Mouse (Mus musculus): ENCODE measurements around the gene Clybl.

Gene Clybl

DNA sequence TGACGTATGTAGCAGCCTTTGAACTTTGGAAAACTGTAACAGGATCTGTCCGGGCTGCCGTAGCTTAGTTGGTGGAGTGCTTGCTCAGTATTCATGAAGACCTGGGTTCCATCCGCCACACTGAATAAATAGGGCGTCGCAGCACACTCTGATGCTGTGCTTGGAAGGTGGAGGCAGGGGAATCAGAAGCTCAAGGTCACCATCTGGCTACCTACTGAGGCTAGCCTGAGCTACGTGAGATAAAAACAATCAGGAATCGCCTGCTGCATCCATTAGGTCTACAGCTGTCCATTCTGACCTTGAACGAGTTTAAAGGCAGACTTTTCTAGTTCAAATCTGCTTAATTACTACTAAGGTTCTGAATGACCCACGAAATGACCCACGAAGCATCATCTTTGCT is 118.8 kb downstream of the Clybl start:
- DNase-seq (ENCODE audit: low spot score) = no peak

DNA sequence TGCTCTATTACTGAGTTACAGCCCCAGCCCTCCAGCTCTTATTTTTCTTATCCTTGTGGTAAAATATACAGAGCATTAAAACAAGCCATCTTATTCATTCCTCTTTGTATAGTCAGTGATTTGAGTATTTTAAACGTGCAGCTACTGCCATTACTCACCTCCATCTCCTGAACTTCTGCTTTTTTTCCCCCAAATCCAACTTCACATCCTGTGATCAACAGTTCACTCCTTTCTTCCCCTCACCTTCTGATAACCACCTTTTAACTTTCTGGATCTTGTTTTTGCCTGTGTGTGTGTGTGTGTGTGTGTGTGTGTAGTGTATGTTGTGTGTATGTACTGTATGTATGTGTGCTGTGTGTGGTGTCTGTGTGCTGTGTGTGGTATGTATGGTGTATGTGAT is 122.3 kb downstream of the Clybl start:
- DNase-seq (ENCODE audit: low spot score) = no peak

DNA sequence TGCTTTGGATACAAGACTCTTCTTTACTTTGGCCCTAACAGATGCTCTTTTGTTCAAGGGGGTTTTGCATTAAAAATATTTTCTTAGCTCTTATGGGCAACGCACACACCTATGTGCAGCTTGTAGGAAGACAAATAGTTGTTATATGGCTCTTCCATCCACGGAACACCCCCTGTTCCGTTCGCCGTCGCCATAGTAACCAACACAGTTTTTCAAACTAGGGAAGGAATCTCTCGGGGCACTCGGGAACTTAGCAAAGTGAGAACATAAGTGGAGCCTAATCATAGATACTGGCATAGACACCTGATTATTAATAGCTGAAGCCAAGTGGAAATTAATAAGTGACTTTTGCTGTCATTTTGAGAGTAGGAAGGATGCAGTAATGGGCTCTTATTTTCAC is 123.6 kb downstream of the Clybl start:
- no peak for DNase-seq (ENCODE audit: low spot score)

DNA sequence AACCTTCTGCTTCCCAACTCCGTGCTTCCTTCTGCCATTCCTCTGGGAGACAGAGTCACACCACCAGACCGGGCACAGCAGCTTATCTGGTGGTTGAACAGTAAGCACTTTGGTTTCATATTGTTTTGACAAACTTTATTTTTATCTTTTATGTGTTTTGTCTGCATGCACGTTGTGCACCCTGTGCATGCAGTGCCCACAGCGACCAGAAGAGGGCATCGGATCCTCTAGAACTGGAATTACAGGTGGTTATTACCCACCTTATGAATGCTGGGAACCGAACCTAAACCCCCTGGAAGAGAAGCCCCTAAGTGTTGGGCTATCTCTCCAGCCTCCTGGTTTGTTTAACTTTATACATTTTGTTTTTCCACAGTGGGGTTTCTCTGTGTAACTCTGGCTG is 130.9 kb downstream of the Clybl start:
- no peak for DNase-seq (ENCODE audit: low spot score)

DNA sequence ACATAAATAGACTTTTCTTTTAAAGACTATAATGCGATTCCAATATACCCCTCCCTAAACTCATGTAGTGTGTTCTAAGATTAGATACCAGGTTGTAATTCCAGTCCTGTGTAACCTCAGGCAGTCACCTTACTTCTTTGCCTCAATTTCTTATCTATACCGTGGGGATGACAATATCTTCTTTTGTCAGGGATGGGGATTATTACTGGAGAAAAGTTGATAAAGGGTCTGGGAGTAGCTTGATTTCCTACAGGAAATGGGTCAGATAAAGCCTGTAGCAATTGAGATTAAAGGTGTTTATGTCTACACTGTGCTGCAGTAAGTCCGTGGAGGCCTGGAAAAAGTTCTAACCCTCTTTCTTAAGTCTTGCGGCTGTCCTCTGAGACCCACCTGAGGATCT is 131.8 kb downstream of the Clybl start:
- DNase-seq (ENCODE audit: low spot score) = no peak

DNA sequence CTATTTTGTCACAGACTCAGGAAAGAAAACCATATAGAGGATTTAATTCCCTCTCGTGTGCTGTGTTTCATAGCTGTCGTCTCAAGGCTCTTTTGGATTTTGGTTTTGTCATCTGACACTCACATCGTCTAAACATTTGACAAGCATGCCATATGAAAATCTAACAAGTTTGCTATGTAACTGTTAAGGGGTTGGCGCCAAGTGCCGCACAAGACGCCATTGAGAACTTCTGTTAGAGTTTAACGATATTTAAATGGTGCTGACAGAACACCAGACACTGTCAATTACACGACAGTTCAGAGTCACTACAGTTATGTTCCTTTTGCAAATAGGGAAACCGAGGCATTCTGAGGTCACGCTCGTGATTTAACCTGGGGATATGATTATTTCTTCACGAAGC is 134.2 kb downstream of the Clybl start:
- DNase-seq (ENCODE audit: low spot score) = no peak

DNA sequence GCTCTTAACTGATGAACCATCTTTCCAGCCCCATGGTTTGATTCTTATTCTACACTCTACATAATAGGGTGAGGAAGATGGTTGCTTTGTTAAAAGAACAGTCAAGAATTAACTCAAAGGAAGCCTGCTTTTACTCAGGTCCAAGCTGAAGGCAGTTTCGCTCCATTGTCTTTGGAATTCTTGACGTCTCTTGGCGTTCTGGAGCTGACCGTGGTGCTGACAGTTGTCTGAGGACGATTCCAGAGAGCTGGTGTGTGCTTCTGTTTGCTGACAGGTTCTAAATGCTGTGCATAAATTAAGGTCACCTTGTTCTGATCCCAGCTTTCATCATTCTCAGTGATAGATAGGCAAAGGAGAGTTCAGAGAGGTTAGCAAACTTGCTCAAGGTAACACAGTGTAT is 140.6 kb downstream of the Clybl start:
- DNase-seq (ENCODE audit: low spot score) = no peak

DNA sequence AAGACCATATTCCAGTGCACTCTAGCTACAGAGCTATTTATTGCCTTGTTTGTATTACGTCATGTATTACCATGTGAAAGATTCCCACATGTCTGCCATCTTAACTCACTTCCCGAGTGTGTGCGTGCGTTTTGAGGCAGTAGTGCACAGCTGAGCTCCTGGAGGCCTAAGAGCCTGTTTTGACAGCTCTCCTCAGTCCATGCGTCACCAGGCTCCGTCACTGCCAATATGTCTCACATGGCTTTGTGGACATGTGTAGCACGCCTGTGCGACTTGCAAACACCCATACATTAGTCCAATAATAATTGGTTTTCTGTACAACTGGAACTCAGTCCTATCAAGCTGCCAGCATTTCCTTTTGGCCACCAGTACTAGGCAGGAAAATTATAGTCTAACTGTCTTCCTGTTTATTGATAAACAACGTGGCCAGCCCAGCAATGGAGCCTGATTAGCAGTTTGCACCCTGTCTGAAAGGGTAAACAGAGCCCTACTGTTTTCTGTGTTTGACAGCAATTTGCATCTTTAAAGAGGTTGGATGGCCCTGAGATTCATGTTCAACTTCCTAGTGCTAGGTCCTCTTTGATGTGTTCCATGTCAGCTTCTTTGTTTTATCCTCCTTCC is 142.4 kb downstream of the Clybl start:
- DNase-seq (ENCODE audit: low spot score) = no peak

DNA sequence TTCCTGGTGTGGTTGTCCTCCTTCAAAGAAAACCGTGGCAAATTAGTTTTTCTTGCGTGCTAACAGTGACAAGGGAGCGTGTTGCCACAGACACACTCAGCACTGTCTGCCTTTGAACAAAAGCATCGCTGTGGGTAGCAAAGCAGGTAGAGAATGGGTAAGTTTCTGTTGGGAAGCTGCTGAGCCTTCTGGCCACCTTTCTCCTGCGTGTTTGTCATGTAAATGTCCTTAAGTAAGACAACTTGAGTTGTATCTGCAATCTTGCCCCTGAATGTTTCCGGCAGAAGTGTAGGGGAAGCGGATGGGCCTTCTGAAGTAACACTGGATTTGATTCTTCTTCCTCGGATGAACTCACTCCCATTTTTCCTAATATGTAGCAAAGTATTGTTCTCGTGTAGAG is 148.6 kb downstream of the Clybl start:
- DNase-seq (ENCODE audit: low spot score) = no peak

DNA sequence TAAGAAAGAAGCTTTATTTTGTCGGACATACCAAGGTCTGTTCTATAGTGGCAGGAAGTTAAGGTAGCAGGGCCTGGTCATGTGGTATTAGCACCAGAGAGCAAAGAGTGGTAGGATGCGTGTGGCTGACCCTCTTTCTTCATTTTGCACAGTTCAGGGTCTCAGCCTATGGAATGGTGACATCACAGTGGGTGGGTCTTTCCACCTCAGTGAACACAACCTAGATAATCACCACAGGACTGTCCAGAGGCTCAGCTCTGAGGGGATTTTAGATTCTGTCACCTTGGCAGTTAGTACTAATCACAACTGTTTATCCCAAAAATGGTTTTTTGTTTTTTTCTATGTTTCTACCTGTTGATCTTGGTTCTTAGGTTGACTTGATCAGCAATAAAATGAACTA is 149.2 kb downstream of the Clybl start:
- no peak for DNase-seq (ENCODE audit: low spot score)

DNA sequence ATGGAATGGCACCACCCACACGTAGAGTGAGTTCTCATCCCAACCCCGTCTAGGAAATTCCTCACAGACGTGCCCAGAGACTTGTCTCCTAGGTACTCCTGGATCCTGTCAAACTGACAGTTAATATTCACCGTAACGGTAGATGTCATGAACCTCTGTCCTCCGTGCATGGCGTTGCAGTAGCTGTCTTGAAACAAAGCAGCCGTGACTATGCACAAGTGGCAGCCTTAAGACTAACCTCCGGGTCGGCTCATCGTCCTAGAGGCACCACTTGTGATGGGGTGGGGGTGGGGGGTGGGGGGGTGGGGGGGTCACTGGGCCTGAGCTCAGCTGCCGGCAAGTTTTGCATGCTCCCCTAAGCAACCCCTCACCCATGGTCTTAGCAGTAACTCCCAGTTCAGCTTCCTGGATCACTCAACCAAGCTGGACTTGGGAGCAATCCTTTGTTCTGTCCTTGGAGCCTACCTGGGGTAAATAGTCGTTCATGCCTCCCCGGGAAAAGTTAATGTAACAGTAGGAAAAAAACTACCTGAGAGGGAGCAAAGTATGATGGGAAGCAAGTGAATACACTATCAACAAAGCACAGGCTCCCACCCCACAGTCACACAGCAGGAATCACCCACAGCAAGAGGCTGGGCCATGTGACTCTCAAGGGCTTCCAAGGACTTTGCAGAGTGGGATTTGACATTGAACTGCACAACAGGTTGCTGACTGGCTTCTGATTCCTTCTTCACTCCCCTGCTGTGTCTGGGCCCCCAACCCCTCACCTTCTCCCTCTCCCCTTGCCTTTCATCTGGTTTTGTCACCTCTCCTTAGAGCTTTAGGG is 150.3 kb downstream of the Clybl start:
- no peak for DNase-seq (ENCODE audit: low spot score)

DNA sequence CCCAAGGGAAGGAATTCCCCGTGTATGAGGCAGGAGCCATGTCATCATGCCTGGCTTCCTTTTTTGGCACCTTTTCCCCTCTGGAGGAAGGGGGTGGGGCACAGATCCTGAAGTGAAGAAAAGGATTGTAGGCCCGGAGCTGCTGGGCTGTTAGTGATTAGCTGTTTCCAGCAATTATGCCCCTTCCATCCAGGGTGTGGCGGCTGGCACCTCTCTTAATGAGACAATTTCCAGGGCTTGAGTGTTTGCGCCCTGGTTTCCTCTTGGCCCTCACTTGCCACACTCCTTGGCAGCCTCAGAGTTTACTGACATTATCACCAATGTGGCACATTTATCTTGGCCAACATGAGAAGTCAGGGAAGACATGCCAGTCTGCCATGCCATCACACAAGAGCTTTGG is 155.5 kb downstream of the Clybl start:
- DNase-seq (ENCODE audit: low spot score) = no peak

DNA sequence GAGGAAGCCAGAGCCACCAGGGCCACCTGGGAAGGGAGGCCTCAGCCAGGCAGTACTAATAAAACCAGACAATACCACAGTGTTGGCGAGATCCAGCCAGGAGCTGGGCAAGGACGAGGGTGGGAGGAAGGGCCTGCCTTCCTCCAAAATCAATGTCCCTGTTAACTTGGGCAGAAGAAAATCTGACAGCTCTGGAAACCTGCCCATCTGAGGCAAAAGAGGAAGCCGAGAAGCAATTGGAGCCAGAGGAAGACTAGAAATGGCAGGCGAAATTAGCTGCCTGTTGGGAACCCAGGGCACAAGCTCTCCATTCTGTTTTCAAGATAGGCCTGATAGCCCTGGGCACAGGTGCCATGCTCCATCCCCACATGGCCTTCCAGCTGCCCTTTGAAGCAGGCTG is 157.3 kb downstream of the Clybl start:
- DNase-seq (ENCODE audit: low spot score) = peak; percentile 8

DNA sequence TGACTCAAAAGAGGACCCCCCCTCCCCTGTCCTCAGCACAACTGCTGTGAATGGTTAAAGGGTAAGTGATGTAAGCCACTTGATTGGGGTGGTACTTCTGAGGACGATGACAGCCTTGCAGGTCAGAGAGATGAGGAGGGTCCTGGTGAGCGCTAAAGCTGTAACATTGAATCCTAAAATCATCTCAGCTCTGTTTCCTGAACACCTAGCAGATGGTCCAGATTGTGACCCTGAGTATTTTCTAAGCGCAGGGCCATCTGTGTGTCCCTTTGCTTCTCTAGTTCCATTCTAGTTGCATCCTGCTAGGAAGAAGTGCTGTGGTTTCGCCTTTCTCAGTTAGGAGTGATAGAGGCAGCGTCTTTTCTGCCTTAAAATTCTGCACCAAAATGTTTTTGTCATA is 158.6 kb downstream of the Clybl start:
- no peak for DNase-seq (ENCODE audit: low spot score)

DNA sequence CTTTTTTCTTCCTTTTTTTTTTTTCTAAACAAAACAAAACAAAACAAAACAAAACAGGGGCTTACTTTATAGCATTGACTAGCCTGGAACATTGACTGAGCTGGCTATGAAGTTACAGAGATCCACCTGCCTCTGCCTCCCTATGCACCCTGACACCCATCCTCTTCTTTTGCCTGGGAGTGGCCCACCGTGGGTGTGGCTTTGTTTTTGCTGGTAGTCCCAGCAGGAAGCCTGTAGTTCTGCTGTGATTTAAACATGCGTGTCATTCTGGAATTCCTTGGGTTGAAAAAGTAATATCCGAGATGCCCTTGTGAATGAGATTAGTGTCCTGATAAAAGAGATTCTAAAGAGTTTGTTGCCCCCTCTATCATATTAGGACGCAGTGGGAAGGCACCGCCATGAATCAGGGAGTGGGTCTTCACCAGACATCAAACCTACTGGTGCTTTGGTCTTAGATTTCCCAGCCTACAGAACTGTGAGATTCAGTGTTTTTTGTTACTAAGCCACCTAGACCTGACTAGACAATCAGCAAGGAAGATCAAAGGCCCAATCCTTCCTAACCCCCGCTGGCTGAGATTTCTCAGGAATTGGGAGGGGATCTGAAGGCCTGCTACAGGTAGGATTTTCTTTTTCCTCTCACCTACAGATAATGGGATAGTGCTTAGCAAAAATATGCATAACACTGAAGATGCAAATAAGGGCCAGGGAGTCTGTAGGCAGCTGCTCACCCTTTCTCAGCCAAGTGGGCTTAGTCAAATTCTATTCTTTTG is 160.3 kb downstream of the Clybl start:
- DNase-seq (ENCODE audit: low spot score) = no peak

DNA sequence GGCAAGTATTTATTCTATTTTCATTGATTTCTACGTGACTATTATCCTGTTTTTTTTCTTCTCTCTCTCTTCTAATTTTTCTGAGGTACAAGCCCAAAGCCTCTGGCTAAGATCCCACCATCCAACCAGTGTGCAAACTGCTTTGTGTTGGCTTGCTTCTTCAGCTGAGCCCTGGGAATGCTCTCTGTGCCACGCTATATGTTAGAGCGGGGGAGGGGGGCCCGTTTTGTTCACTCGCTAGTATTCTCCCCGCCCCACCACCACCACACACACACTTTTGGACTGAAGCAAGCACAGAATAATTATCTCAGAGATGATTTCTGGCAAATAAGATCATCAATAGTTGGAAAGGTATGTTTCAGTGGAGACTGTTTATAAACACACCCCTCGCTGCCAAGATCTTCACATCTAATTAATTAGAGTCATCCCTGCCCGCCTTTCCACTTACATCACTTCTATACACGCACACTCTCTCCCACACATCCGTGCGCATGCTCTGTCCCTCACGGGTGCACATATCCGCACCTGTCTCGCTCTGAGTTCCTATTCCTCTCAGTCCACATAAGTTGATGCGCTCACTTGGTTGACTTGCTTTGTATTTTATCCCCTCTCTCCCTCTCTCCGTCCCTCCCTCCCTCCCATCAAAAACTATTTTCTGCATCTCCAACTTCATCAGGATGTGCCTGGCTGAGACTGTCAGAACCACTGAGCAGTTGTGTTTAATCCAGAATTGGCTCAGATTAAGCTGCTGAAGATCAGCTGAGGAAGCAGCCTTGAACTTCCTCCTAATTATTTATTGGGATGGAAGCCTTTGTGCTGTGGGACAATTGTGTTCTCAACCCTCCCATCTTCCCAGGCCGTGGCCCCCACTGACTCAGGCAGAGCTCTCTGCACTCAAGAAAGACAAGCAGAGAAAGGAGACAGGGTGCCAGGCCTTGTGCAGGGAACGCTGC is 163.0 kb downstream of the Clybl start:
- no peak for DNase-seq (ENCODE audit: low spot score)

DNA sequence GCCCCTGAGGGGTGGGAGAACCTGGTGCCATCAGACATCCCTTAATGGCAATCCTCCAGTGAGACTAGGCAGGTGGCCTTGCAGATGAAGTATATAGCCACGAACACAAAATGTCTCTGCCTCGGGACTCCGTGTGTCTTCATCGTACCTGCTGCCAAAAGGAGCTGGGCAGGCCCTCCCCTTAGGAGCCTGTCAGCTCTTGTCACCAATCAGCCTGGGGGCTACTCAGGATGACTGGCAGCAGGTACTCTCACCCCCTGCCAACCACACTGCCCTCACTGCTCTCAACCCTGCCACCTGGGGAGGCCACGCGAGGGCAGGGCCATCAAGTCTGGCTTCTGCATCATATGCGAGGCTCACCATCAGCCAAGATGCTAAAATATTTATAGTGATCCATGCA is 166.6 kb downstream of the Clybl start:
- DNase-seq (ENCODE audit: low spot score) = no peak

DNA sequence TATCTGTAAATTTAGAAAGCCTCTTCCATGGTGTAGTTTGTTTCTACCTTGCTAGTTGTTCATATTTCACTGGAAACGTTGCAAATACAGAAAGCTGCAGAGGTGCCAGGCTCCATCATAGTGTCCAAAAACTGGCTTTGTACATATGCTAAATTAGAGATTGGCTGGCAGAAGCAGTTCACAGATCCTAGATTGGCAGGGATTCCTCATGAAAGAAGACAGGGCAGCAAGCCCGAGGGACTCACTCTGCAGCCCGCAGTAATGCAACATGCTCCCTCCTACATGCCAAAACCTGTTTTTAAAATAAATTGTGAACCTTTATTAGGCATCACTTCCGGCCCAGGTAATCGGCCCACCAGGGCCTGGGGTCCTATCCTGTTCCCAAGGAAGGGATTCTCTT is 167.8 kb downstream of the Clybl start:
- DNase-seq (ENCODE audit: low spot score) = no peak

DNA sequence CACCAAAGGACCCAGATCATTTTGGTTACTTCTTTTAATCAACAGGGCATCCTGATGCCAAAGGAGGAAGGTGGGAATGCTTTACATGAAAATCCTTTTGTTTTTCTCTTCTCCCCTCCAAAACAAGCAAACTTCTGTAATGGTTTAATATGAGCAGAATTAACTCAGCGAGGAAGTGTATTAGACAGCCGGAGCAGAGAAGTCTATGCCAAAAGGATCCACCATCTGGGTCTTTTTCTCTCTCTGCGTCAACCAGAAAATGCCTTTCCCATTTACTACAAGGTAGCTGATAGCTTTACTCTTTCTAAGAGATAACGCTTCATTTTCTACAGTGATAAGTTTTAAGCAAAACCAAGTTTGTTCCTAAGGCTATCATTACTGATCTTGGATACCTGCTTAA is 168.3 kb downstream of the Clybl start:
- DNase-seq (ENCODE audit: low spot score) = peak; percentile 8

DNA sequence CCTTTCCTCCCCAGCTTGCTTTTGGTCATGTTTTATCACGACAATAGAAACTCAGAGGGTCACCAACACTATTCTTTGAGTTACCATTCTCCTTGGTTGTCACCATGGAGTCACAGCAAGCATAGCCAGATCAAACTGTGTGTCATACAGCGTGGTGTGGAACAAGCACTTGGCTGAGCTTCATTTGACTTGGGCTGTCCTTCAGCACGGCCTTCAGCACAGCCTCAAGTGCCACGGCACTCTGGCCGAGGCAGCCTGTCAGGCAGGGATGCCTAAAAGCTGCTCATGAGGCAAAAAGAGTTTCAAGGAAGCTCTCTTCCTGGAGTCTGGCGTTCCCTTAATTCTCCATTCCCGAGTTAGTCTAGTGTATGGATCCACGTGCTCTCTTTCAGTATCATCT is 169.3 kb downstream of the Clybl start:
- no peak for DNase-seq (ENCODE audit: low spot score)

DNA sequence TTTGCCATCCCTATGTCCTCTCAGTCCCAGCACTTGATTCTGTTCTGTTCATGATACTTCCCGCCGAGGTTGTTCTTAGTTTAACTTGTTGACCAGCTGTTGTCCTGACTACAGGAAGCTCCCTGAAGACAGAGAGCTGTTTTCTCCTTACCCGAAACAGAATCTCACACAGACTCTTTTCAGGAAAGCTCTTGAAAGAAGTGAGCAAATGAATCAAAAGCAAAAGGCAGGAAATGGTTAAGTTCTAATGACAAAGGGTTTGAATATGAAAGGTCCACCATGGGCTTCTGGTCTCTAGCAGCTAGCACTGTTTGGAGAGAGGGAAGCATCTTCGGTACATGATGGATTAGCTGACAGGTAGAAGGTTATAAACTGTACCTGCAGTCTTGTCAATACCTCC is 175.8 kb downstream of the Clybl start:
- no peak for DNase-seq (ENCODE audit: low spot score)

DNA sequence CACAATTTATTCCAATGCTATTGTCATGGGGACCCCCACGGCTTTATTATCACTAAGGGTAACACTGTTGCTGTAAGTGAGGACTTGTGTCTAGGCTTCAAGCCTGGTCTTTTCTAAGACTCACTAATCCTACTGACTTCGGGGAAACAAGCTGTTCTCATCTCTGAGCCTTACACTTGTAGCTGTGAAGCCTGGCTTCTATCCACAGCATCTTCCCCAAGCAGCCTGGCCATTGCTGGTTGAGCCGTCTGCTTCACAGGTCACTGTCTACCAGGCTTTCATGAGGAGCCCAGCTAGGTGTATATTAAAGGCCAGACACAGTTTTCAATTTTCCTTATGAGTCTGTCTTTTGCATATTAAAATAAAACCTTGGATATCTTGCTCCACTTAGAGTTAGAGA is 177.1 kb downstream of the Clybl start:
- DNase-seq (ENCODE audit: low spot score) = no peak
